Mouse (Mus musculus) heart, adult 2 months (tissue): ENCODE data around the gene Gm20388. TPM values are rescaled to one million over a fixed set of nuclear protein-coding genes. Genes with fewer than 3 reads are reported as not detected.

Experiments used
- DNase-seq, 2 experiments: peaks; one replicate each; pipeline ENCODE4 v3.0.0; 2021
- H3K27ac ChIP-seq: fragments of 200-600 bp; 2 replicates; pipeline ENCODE4 v1.8.1; 2022
- H3K27me3 ChIP-seq: fragments of 200-500 bp; 2 replicates; pipeline ENCODE4 v1.6.1; 2012; ENCODE audit warnings: mild to moderate bottlenecking, low read length, inconsistent platforms, mixed read lengths; ENCODE audit not compliant: control insufficient read depth, insufficient read depth
- H3K36me3 ChIP-seq: fragments of 200-500 bp; 2 replicates; pipeline ENCODE4 v1.6.1; 2012; ENCODE audit warnings: low read length, inconsistent platforms; ENCODE audit not compliant: control insufficient read depth, insufficient read depth
- H3K4me1 ChIP-seq: fragments of 200-500 bp; 2 replicates; pipeline ENCODE4 v1.6.1; 2011; ENCODE audit warnings: low read length; ENCODE audit not compliant: control insufficient read depth, insufficient read depth
- H3K4me3 ChIP-seq: fragments of 200-600 bp; 2 replicates; pipeline ENCODE4 v1.8.1; 2022
- H3K79me2 ChIP-seq: fragments of 200-500 bp; replicated peaks from 2 replicates; pipeline ENCODE4 v1.6.1; 2012; ENCODE audit warnings: mild to moderate bottlenecking, inconsistent platforms, low read length, moderate library complexity, mixed read lengths; ENCODE audit not compliant: control insufficient read depth, insufficient read depth
- H3K9ac ChIP-seq: fragments of 200-500 bp; 2 replicates; pipeline ENCODE4 v1.6.1; 2012; ENCODE audit warnings: low read depth, mild to moderate bottlenecking, control low read depth, inconsistent platforms, low read length, mixed read lengths
- CTCF ChIP-seq: fragments of 200-600 bp; IDR thresholded peaks from 2 replicates; pipeline ENCODE4 v1.8.1; 2022; ENCODE audit warnings: antibody characterized with exemption, mild to moderate bottlenecking, moderate library complexity
- EP300 ChIP-seq: fragments of 200-500 bp; IDR thresholded peaks from 2 replicates; pipeline ENCODE4 v1.6.1; 2011; ENCODE audit warnings: low read depth, low read length, control low read depth; ENCODE audit not compliant: insufficient read depth
- POLR2A ChIP-seq: fragments of 200-500 bp; IDR thresholded peaks from 2 replicates; pipeline ENCODE4 v1.6.1; 2011; ENCODE audit warnings: mild to moderate bottlenecking, low read depth, low read length, control low read depth; ENCODE audit not compliant: insufficient read depth
- WGBS: fragments of 180-500 bp; shearing (Covaris S2); methylation state at CpG from one replicate; pipeline ENCODE4 v1.1.7; 2018; 5-methylcytosine and 5-hydroxymethylcytosine counted together
- intact Hi-C: fragments of 180-260 bp; cut with DNase I; formaldehyde crosslinking; loops from one replicate; pipeline ENCODE4 v1.15.1; 2025
- polyA plus RNA-seq: library from polyadenylated mRNA; depleted of rRNA; stranded (reverse); fragments of >200 nt; gene quantifications from 2 replicates; pipeline ENCODE4 v1.2.3, GENCODE M21; 2012
- total RNA-seq, 2 experiments: library from RNA; stranded (reverse); gene quantifications; 2 replicates each; pipeline ENCODE4 v1.2.3; 2021

Gene Gm20388
- total and polyA plus RNA-seq, 3 experiments: 1.8 to 32.3 TPM; not detected in 1

- Histone ChIP-seq H3K4me1 (peaks cover 5% of the 10 kb centered on the region), H3K79me2 (no peaks in the 10 kb centered on the region), H3K27me3 (no peaks in the 10 kb centered on the region), H3K27ac (no peak overlapping the region), H3K9ac (no peak overlapping the region), H3K36me3 (no peaks in the 10 kb centered on the region), H3K4me3 (no peak overlapping the region)
- intact Hi-C loops: no loop called here
- DNase-seq: no peak
- TF ChIP-seq EP300 (no peak), POLR2A (no peak), CTCF (no peak)
- 85% methylated on average over 3 of the region's 3 CpGs for WGBS
These were observed 2300.9 kb downstream of the Gm20388 start for GRCm38 (mm10) chr8:122211591-122211990.

GRCm38 (mm10) chr8:122215630-122216029, 2305.0 kb downstream of the Gm20388 start:
- no peaks in the 10 kb centered on the region for H3K79me2 ChIP-seq
- H3K4me3 ChIP-seq: no peak overlapping the region
- no peaks in the 10 kb centered on the region for H3K27me3 ChIP-seq
- H3K9ac ChIP-seq: no peak overlapping the region
- peaks cover 5% of the 10 kb centered on the region for H3K4me1 ChIP-seq
- no peak overlapping the region for H3K27ac ChIP-seq
- no peak for DNase-seq
- intact Hi-C loops: no loop called here
- H3K36me3 ChIP-seq: no peaks in the 10 kb centered on the region
- 38% methylated on average over 8 of the region's 8 CpGs for WGBS
- TF ChIP-seq POLR2A (no peak), EP300 (no peak), CTCF (no peak)

- H3K27ac ChIP-seq: no peak overlapping the region
- peaks cover 5% of the 10 kb centered on the region for H3K4me1 ChIP-seq
- intact Hi-C loops: no loop called here
- no peak for TF ChIP-seq POLR2A
- TF ChIP-seq EP300: no peak
- no peak for TF ChIP-seq CTCF
- WGBS: 76% methylated on average over 6 of the region's 6 CpGs
- no peaks in the 10 kb centered on the region for H3K79me2 ChIP-seq
- H3K36me3 ChIP-seq: no peaks in the 10 kb centered on the region
- H3K27me3 ChIP-seq: no peaks in the 10 kb centered on the region
- H3K4me3 ChIP-seq: no peak overlapping the region
- no peak for DNase-seq
- H3K9ac ChIP-seq: no peak overlapping the region
These were observed 2305.8 kb downstream of the Gm20388 start for GRCm38 (mm10) chr8:122216433-122216832.

DNA sequence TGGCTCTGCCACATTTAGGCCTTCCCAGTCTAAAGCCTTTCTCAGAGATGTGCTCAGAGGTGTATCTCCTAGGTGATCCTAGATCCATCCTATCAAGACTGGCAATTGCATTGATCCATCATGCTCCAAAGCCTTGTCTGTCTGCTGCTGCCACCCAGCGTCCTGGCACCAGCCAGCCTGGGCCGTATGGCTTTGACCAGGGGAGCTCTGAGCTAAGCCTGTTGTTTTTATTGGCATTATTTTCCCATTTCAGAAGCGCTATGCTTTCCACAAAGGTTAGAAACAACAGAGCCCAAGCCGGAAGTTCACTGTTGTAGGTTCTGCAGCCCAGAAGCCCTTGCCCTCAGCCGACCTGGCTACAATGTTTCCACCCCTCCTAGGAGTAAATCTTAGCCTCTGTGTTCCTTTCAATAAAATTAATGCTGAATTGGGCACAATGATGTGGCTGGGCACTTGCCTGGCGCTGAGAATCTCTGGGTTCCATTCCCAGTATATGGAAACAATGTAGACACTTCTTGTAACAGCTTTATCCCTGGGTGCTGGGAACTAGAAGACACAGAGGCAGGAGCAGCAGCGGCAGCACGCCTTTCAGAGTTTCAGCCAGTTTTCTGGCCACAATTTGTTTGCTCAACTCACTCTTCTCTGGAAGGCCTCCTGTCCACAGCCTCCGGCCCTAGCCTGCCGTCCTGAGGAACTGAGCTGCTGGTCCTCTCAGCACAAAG, 2307.0 kb downstream of the Gm20388 start:
- Histone ChIP-seq H3K4me1 (peaks cover 5% of the 10 kb centered on the region), H3K9ac (no peak overlapping the region)

GRCm38 (mm10) chr8:122223976-122224649, 2313.5 kb downstream of the Gm20388 start:
- no peaks in the 10 kb centered on the region for H3K79me2 ChIP-seq
- TF ChIP-seq POLR2A: no peak
- no peak for TF ChIP-seq CTCF
- no peak for DNase-seq
- H3K27ac ChIP-seq: no peak overlapping the region
- intact Hi-C loops: no loop called here
- H3K4me3 ChIP-seq: no peak overlapping the region
- no peak overlapping the region for H3K9ac ChIP-seq
- WGBS: 62% methylated on average over 10 of the region's 10 CpGs
- no peaks in the 10 kb centered on the region; the same call in 1 of the 2 replicates for H3K4me1 ChIP-seq
- no peaks in the 10 kb centered on the region for H3K27me3 ChIP-seq
- H3K36me3 ChIP-seq: no peaks in the 10 kb centered on the region

More for the DNA sequence above, 2307.0 kb downstream of the Gm20388 start:
- Histone ChIP-seq H3K27ac (no peak overlapping the region), H3K27me3 (no peaks in the 10 kb centered on the region), H3K79me2 (no peaks in the 10 kb centered on the region), H3K4me3 (no peak overlapping the region), H3K36me3 (no peaks in the 10 kb centered on the region)
- intact Hi-C loops: no loop called here
- WGBS: 66% methylated on average over 10 of the region's 10 CpGs
- DNase-seq: no peak
- no peak for TF ChIP-seq POLR2A
- no peak for TF ChIP-seq CTCF
- no peak for TF ChIP-seq EP300

- Histone ChIP-seq H3K36me3 (no peaks in the 10 kb centered on the region), H3K27ac (no peak overlapping the region), H3K27me3 (no peaks in the 10 kb centered on the region), H3K4me3 (no peak overlapping the region), H3K4me1 (no peaks in the 10 kb centered on the region; the same call in 1 of the 2 replicates), H3K9ac (no peak overlapping the region), H3K79me2 (no peaks in the 10 kb centered on the region)
- intact Hi-C loops: no loop called here
- WGBS: 74% methylated on average over 6 of the region's 6 CpGs
- TF ChIP-seq CTCF (peak; percentile 31; the same call in 1 of the 2 replicates), POLR2A (no peak), EP300 (no peak)
- DNase-seq: no peak
These were observed 2314.0 kb downstream of the Gm20388 start for GRCm38 (mm10) chr8:122224650-122225022.
